Mouse (Mus musculus) thymus, adult 2 months (tissue): Measurements from ENCODE around the gene Nfkbie. TPM values are rescaled to one million over a fixed set of nuclear protein-coding genes. Genes with fewer than 3 reads are reported as not detected.

Source experiments
- DNase-seq: peaks from one replicate; pipeline ENCODE4 v3.0.0; 2021
- H3K27ac ChIP-seq: fragments of 200-500 bp; 2 replicates; pipeline ENCODE4 v1.5.1; 2012; ENCODE audit warnings: low read length, control low read depth; ENCODE audit not compliant: control insufficient read depth, insufficient read depth
- H3K27me3 ChIP-seq: fragments of 200-500 bp; 2 replicates; pipeline ENCODE4 v1.6.1; 2012; ENCODE audit warnings: mild to moderate bottlenecking, low read length, moderate library complexity, mixed read lengths; ENCODE audit not compliant: control insufficient read depth, insufficient read depth
- H3K36me3 ChIP-seq: fragments of 200-500 bp; 2 replicates; pipeline ENCODE4 v1.6.1; 2012; ENCODE audit warnings: mild to moderate bottlenecking, low read length, moderate library complexity; ENCODE audit not compliant: control insufficient read depth, insufficient read depth
- H3K4me1 ChIP-seq: fragments of 200-500 bp; replicated peaks from 2 replicates; pipeline ENCODE4 v1.6.1; 2012; ENCODE audit warnings: low read length; ENCODE audit not compliant: control insufficient read depth, insufficient read depth
- H3K4me3 ChIP-seq: fragments of 200-500 bp; 2 replicates; pipeline ENCODE4 v1.5.1; 2012; ENCODE audit warnings: mild to moderate bottlenecking, low read length, control low read depth, moderate library complexity; ENCODE audit not compliant: control insufficient read depth, insufficient read depth
- CTCF ChIP-seq: fragments of 200-500 bp; IDR thresholded peaks from 2 replicates; pipeline ENCODE4 v1.5.1; 2012; ENCODE audit warnings: mild to moderate bottlenecking, control low read depth, low read length, moderate library complexity, borderline replicate concordance; ENCODE audit not compliant: control insufficient read depth, poor library complexity, insufficient read depth; ENCODE audit errors: extremely low read depth
- POLR2A ChIP-seq: fragments of 200-500 bp; IDR thresholded peaks from 2 replicates; pipeline ENCODE4 v1.6.1; 2012; ENCODE audit warnings: mild to moderate bottlenecking, low read length, control low read depth, moderate library complexity; ENCODE audit not compliant: control insufficient read depth, poor library complexity, insufficient read depth; ENCODE audit errors: extremely low read depth
- WGBS: fragments of 180-500 bp; shearing (Covaris S2); methylation state at CpG from one replicate; pipeline ENCODE4 v1.1.7; 2018; 5-methylcytosine and 5-hydroxymethylcytosine counted together
- polyA plus RNA-seq: library from polyadenylated mRNA; depleted of rRNA; stranded (reverse); fragments of >200 nt; gene quantifications from 2 replicates; pipeline ENCODE4 v1.2.3, GENCODE M21; 2012; rRNA removed

The Nfkbie gene
- polyA plus RNA-seq, 1 experiment: 64.5 TPM

DNA sequence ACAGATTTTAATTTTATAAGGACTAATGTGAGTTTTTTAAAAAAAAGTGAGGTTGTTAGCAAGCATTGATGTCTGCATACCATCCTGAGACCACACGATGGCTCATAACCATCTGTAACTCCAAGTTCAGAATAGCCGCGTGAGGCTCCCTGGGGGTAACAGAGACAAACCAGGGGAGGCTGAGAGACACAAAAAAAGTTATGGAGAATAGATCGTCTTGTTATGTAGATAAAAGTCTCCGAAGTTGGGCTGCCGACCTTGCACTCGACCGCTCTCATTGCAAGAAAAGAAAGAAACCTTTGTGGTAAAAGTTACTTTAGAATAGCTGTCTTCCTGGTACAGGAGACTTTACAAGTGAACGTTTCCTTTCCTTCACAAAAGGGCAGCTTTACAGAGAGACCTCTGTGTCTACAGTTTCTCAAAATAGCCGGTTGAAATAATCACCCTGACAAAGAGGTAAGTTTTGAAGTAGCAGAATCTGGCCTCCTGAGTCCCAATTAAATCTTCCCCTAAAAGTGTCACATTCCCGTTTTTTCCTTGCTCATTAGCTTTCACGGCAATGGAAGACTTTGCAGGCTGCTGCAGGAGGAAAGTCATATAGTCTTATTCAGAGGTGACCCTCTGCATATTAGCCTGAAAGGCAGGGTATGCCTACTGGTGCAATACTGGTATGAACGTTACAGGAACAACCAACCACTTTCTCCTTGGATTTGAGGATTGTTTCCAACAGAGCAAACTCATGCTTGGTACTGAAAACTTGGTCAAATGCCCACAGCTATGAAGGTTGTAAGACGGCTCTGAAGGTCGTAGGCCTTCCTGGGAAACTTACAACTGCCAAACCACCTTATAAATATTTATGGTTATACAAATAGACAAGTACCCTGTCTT is 51.7 kb downstream of the Nfkbie start:
- H3K4me1 ChIP-seq: no peaks in the 10 kb centered on the region
- H3K27ac ChIP-seq: no peak overlapping the region
- H3K36me3 ChIP-seq: no peaks in the 10 kb centered on the region
- H3K27me3 ChIP-seq: no peaks in the 10 kb centered on the region
- WGBS: 86% methylated on average over 15 of the region's 15 CpGs
- no peak for DNase-seq
- no peak overlapping the region for H3K4me3 ChIP-seq
- TF ChIP-seq POLR2A (no peak), CTCF (no peak)

DNA sequence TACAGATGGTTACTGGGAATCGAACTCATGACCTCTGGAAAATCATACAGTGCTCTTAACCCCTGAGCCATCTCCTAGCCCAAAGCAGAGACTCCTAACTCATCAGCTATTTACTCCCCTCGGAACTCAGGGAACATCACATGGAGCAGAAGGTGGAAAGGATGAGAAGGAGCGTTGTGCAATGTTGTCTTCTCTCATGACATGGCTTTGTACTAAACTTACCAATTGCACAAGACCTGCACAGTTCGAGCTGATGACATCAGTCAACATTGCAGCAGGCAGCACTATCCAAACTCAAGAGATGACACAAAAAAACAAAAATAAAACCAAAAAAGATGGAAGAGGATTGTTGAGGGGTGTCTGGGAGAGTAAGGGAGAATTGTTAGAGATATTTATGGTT is 52.9 kb downstream of the Nfkbie start:
- no peak for DNase-seq
- H3K27me3 ChIP-seq: no peaks in the 10 kb centered on the region
- no peaks in the 10 kb centered on the region; the same call in 1 of the 2 replicates for H3K4me1 ChIP-seq
- 91% methylated on average over 4 of the region's 4 CpGs for WGBS
- TF ChIP-seq POLR2A (no peak), CTCF (no peak)
- no peak overlapping the region for H3K27ac ChIP-seq
- H3K36me3 ChIP-seq: no peaks in the 10 kb centered on the region
- H3K4me3 ChIP-seq: no peak overlapping the region

DNA sequence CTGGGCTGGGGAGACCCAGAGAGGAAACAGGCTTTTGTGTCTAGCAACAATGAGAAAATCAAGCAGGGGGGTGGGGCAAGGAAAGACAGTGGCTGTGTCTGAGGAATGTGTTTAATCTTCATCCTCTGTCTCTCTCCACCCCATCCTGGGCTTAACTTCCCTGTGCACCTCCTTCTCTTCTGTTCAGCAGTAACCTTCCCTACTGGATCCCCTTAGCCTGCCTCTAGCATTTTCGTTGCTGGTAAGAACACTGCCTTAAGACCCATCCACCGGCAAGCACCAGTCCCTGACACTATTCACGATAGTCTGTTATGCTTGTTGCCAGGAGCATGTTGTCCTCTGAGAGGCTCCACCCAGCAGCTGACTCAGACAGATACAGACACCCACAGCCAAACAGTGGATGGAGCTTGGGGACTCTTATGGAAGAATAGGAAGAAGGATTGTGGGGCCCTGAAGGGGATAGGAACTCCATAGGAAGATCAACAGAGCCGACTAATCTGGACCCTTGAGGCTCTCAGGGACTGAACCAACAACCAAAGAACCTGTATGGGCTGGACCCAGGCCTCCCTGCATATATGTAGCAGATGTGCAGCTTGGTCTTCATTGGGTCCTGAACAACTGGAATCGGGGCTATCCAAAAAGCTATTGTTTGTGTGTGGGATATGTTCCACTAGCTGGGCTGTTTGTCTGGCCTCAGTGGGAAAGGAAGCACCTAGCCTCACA is 54.8 kb downstream of the Nfkbie start:
- H3K4me3 ChIP-seq: no peak overlapping the region
- WGBS: 82% methylated on average over 5 of the region's 5 CpGs
- no peaks in the 10 kb centered on the region; the same call in 1 of the 2 replicates for H3K4me1 ChIP-seq
- TF ChIP-seq CTCF: no peak
- TF ChIP-seq POLR2A: no peak
- no peak overlapping the region for H3K27ac ChIP-seq
- H3K36me3 ChIP-seq: no peaks in the 10 kb centered on the region
- no peaks in the 10 kb centered on the region for H3K27me3 ChIP-seq
- DNase-seq: no peak

DNA sequence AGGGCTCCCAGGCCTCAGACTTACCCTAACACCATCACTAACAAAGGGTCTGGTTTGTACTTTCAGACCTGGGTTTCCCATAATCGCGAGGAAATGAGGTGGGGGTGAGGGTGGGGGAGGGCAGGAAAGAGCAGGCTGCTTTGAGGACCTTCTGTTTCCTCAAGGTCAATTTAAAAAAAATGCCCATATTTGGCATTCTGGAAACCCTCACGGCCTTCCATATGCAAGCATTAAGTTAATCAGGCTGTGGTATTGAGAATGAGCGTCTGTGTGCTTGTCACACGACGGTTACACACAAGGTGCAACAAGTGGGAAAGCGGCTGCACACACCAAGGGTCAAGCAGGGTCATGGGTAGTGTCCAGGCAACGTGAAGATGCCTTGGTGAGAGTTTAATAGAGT is 56.5 kb downstream of the Nfkbie start:
- Histone ChIP-seq H3K27me3 (no peaks in the 10 kb centered on the region), H3K4me3 (no peak overlapping the region), H3K36me3 (no peaks in the 10 kb centered on the region), H3K27ac (no peak overlapping the region), H3K4me1 (no peaks in the 10 kb centered on the region; the same call in 1 of the 2 replicates)
- DNase-seq: no peak
- TF ChIP-seq CTCF (no peak), POLR2A (no peak)
- 79% methylated on average over 8 of the region's 8 CpGs for WGBS

Other genes starting within 250 kb of the Nfkbie start
- 14.3 and 17.4 TPM in 2 replicates for gene Cdc5l, start 122.0 kb upstream of the Nfkbie start, polyA plus RNA-seq
- 0.06 and 0.30 TPM in 2 replicates for gene Spats1, start 80.3 kb upstream of the Nfkbie start, polyA plus RNA-seq
- gene Aars2, start 48.9 kb upstream of the Nfkbie start, polyA plus RNA-seq: 70.9 and 78.7 TPM in 2 replicates
- 0.87 and 1.2 TPM in 2 replicates for gene Tcte1, start 32.3 kb upstream of the Nfkbie start, polyA plus RNA-seq
- 44.6 and 65.5 TPM in 2 replicates for gene Tmem151b, start 6.0 kb upstream of the Nfkbie start, polyA plus RNA-seq
- 135 and 137 TPM in 2 replicates for gene Slc35b2, start 8.2 kb downstream of the Nfkbie start, polyA plus RNA-seq
- gene Hsp90ab1, start 17.6 kb downstream of the Nfkbie start, polyA plus RNA-seq: 455 and 506 TPM in 2 replicates
- gene Slc29a1, start 43.9 kb downstream of the Nfkbie start, polyA plus RNA-seq: 358 and 385 TPM in 2 replicates
- gene Mymx, start 46.4 kb downstream of the Nfkbie start, polyA plus RNA-seq: 0.61 and 1.3 TPM in 2 replicates
- gene Capn11, start 103.6 kb downstream of the Nfkbie start, polyA plus RNA-seq: 0.09 and 0.11 TPM in 2 replicates
- 164 and 173 TPM in 2 replicates for gene Mrpl14, start 130.6 kb downstream of the Nfkbie start, polyA plus RNA-seq
- 119 TPM in 2 replicates for gene Tmem63b, start 131.2 kb downstream of the Nfkbie start, polyA plus RNA-seq
- not detected in 2 replicates for gene 1600014C23Rik, start 178.1 kb downstream of the Nfkbie start, polyA plus RNA-seq